Mouse (Mus musculus) retina, postnatal 1 day (tissue): Measurements from ENCODE around the gene Mettl24.

Experiments used
- DNase-seq: peaks from one replicate; pipeline ENCODE4 v3.0.0-alpha.2; 2012

The Mettl24 gene

DNA sequence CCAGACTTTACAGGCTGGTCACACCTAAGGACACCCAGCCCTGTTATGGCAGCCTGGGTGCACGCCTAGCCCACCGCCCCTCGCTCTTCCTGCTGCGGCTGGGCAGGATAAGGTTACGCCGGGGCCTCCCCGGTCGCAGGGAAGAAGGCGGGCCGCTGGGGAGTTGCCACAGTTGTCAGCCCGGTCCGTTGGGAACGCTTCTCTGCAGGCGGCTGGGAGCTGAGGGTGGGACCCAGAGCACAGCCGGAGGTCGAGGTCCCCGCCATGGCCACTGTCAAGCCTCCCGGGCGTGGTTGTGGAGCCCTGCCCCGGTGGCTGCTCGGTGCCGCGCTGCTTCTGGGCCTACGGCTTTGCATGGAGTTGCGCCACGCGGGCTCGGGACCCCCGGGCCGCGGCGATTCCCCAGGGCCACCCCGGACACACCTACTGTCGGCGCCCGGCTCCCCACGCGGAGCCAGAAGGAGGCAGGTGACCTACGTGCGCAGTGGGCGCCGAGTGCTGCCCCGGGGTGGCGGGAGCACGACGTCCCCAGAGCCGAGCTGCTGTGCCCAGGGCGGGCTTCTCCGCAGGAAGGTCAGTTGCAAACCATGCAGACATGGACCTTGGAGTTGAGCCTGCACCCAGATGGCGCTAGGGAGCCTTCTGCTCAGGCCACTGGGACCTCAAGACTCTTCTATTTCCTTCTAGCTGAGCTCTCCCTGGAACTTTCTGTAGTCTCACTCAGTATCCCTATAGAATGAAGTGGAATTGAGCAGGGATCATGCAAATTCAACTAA is at the start of gene Mettl24:
TSS of gene Mettl24 (plus strand) at position 191 of the 776 bp plus-strand sequence.
- DNase-seq, result peak; percentile 83

DNA sequence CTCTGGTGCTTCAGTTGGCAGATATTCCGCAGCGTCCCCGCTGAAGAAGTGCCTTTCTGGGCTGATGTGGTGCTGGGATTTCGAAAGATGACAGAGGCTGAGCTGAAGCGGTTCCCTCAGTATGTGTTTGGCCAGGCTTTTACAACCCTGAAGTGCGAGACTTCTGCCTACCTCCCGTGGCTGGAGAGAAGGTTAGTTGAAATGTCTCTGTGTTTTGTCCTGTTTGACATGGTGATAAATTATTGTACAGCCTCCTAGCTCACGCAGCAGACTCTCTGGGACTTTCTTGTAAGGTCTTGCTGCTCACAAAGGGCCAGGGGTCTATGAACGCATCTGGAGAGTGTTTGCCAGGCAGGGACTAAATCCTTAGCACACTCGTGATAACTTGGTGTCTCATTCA is 45.8 kb upstream of the Mettl24 start:
- no peak for DNase-seq

DNA sequence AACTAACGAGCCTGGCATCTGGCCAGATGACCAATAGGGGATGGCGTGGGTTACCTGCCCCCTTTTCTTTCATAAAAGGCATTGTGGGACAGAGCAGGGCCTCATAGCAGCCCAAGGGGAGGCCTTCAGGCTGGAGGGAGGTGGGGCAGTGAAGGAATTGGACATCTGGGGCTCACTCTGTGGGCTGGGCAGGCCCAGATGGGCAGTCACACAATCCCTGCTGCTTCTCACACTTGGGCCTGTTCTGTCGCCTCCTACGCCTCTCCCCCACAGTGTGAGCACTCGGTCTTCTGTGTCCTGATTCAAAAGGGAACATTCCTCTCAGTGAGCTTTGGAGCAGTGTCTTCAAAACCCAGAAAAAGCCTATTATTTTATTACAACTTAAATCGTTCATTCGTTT is 44.8 kb upstream of the Mettl24 start:
- peak; percentile 32 for DNase-seq

DNA sequence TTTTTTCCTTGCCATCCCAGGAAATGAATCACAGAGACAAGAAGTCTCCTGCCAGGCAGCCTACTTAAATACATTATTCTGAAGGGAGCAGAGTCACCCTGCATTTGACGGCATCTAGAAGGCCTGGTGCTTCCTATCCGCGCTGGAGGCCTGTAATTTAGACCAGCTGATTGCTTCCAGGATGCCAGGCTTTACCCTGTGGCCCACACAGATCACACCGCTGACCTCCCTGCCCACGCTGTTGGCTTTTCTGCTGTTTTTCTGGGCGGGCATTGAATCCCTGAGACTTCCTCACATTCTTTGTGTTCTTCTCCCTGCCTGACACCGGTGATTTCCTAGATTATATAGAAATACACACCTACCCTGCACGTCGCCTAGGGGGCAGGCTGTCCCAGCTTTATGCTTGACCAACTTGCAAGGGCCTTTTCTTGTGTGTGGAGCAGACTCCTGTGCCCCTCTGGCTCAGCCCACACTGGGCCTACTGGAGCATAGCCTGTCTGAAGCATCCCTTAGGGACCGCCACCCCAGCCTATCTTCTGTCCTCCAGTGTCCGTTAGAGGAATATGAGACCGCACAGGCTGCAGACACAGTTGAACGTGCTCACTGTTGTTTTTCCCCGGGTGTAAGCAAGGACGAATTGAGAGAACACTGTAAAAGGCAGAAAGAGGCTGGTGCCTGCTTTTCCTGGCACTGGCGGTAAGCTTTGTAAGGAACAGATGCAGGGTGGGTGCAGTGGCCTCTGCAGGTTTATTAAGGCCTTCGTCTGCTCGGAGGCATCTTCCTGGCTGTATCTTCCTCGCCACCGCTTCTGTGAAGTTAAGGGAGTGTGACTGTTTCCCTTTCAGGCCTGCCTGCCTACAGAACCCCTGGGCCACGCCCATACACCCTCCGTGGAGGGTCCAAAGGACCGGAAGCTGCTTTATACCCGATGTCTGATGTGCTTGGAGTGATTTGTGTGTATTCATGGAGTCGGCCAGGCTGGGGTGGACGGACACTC is 44.0 kb upstream of the Mettl24 start:
- peak; percentile 71 for DNase-seq

DNA sequence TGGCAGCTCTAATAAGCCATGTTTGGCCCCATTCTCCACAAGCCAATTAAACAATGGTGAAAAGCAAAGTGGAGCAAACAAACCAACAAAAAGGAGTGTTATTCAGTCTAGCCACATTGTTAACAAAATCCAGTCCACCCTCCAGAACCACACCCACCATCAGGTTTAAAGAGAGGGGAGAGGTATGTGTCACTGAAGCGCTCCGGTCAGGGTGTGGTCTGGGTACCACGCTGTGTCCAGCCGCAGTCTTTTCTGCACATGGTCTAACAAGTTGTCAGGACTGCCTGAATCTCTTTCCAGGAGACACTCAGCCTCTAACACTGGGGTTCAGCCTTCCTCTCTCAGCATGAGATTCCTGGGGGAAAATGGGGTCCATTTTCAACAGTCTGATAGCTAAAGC is 42.7 kb upstream of the Mettl24 start:
- DNase-seq, result no peak

DNA sequence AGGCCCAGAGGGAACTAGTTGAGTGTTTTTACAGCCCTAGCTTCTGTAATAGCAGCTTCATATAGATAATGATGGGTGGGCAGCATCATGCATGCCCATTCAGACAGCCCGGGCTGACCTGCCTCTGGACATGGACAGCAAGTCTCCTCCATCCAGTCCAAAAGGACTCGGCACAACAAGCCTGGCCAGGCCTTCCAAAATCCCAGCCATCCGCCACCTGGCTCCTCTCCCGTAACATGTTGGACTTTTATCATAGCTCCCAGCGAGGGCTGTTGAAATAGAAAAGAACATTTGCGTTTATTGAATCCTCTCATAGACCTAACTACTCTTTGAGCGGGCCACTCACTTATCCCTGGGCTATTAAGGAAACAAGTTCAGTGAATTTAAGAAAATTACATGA is 41.2 kb upstream of the Mettl24 start:
- DNase-seq, result no peak

DNA sequence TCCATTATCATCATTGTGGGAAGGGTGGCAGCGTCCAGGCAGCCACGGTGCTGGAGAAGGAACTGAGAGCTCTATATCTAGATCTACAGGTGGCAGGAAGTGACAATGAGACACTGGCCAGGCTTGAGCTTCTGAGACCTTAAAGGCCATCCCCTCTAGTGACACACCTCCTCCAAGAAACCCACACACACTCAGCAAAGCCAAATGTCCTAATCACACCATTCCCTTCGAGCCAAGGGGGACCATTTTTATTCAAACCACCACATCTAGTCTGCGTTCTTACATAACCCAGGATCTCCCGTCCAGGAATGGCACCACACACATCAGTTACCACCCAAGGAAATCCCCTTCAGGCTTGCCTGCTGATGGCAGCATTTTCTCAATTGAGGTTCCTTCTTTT is 40.0 kb upstream of the Mettl24 start:
- DNase-seq, result no peak

DNA sequence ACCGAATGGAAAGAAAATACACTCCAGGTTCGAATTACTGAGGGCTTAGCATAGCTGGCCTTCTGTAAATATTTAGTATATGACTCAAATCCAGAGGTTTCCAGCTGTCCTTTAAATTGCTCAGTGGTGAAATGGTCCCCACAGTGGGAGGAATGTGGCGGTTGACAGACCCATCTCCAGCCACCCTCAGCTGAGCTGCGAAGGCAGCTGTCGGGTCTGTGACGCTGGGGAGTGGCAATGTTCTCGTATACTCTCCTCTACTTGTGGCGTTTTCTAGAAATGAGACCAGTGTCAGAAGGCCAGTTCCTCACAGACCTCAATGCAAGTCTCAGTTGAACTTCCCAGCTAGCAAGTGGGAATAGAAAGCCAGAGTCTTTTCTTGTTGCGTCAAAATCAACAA is 38.6 kb upstream of the Mettl24 start:
- no peak for DNase-seq

DNA sequence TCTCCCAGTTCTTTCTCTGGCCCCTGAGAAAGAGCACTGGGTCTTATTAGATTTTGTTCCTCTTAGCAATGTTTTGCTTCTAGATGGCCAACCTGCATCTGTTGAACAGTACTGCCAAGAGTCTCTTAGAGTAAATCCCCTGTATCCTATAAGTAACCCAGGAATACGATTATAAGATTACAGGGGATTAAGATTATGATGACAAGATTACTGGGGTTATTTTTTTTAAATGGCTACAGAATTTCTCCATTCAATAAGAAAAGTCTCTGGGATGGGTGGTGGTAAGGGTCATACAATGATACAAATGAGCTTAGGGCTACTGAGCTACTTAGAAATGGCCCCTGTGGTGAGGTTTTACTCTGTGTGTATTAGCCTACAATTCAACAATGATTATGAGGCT is 37.7 kb upstream of the Mettl24 start:
- DNase-seq, result peak; percentile 85

DNA sequence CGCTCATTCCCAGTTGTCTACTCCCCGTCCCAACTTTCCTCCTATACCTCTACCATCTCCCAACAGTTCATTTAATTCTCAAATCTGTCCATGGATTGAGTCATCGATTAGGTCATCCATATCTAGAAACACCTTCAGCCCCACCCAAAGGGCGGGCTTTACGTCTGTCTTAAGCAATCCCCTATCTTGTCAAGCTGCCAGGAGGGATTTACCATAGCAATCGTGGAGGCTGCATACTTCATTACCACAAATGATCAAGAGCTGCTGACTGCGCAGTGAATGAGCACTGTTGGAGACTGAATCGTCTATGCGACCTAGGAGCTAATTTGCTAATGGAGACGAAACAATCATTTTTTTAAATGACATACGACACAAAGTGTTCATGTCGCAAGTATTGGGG is 34.3 kb upstream of the Mettl24 start:
- peak; percentile 29 for DNase-seq

DNA sequence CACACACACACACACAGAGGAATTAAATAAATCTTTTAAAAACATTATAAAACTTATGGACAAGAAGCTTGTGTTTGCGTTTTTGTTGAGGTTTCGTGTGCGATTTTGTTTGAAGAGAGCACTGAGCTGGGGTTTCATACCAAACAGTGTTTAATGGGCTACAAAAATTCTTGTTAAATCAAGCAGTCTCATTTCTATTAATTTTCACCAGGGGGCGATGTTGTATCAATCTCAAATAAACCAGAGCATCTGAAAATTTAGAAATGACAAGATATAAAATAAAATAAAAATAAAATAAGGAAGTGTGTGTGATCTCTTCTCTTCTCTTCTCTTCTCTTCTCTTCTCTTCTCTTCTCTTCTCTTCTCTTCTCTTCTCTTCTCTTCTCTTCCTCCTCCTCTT is 33.4 kb upstream of the Mettl24 start:
- peak; percentile 54 for DNase-seq

DNA sequence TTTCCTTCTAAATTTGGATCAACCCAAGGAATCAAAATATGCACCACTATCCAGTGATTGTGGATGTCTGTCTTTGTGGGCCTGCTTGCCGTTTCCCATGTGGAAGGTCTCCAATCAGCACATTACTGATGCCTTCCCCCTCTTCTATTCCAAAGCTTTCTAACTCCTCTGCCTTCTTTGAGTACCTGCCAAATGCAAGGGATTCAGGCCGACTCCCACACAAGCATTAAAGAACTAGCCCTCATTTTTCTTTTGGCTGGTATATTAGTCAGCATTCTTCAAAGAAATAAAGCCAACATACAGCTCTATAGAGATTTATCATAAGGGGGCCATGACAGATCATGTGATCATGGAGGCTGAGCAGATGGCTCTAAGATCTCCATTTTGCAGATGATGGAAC is 31.4 kb upstream of the Mettl24 start:
- DNase-seq, result no peak

DNA sequence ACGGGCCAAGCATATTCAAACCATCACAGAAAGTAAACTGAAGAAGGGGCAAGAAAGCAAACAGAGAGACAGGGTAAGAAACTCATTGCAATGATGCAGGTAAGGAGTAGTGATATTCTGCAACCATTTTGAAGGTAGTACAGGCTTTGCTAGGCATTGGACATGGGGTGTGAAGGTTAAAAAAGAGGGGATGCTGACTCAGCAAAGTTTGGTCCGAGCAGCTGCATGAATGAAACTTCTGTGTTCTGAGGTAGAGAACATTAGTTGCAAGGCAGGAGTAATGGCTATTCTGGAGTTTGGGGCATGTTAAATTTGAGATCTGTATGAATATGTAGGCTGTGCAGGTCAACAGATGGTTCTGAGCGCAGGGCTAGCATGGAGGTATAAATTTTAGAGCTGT is 17.8 kb upstream of the Mettl24 start:
- no peak for DNase-seq

DNA sequence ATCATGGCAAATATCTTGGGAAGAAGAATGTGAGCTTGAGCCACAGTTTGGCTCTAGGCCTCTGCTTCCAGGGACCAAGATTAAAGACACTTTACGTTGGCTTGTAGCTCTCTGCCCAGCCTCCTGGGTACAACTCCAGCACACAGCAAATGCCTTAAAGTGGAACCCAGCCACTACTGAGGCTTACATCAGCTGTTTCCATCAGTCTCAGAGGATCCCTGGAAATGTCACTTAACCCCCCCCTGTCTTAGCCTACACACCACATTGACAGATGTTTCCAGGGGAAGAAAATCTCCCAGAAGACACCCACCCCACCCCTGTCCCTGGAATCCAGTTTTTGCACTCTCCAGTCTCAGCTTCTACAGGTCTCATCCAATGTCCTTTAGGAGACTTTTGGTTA is 16.1 kb upstream of the Mettl24 start:
- no peak for DNase-seq

DNA sequence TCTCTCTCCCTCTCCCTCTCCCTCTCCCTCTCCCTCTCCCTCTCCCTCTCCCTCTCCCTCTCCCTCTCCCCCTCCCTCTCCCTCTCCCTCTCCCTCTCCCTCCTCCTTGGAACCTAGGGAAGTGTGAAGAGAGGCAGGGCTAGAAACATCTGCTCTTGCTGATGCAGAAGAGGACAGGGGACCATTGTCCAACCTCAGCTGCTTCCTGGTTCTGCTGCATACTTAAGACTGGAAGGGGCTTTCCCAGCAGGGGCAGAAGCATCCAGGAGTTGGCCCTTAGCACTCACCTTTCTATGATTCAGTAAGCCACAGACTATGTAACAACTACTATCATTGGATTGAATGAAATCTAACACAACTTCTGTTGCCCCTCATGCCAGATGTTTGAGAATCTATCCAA is 14.4 kb upstream of the Mettl24 start:
- DNase-seq, result no peak

DNA sequence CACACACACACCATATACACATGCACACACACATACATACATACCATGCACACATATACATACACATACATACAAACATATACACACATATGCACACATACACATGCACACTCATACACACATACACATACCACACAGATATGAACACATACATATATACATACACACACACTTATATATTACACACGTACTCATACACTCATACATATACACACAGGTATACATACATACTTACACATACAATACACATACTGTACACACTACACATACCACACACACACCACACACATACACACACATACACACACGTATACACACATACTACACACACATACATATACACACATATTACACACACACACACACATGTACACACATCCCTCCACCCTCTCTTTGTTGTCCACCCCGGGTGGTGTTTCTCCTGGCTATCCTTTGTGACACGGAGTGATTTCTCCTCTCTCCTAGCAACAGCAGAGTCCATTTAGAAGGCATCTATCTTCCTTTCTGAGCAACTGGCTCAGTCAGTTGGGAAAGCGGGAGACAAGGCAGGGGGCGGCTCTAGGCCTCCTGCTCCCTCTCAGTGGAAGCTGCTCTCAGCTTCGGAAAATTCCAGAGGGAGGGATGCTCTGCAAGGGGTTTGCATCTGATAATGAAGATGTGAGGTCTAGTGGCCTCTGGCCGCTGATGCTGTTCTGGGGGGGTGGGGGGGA is 10.3 kb upstream of the Mettl24 start:
- DNase-seq, result no peak

DNA sequence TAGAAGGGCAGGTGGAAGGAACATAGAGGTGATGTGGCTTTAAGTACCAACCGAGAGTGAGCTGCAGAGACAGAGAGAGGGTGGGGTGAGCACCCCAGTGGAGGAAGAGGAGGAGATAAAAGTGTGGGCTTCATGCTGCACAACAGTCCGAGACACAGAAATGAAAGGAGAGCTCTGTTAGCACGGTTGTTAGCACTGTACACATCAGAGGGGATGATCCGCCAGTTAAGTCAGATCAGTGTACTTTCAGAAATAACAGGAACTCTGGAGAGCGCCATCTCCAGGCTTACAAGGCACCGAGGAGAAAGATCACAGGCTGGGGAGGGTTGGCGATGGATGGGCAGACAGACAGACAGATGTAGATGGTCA is 9.8 kb upstream of the Mettl24 start:
- DNase-seq, result no peak

DNA sequence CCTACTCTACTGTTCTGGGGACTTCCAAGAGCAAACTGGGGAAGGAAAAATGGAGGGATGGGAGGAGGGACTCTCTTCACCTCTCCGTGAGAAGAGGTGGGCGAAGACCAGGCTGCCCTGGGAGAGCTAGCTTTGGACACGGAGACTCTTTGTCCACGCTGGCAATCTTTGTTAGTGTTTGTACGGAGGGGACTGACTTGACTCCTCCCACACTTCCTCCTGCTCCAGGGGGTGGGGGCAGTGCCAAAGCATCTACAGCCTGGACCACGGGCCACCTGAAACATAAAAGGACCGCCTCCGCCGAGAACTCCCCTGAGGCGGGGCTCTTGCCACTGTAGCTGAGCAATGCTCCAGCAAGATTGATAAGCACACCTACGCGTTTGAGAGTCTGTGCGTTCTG is 8.9 kb upstream of the Mettl24 start:
- peak; percentile 41 for DNase-seq

DNA sequence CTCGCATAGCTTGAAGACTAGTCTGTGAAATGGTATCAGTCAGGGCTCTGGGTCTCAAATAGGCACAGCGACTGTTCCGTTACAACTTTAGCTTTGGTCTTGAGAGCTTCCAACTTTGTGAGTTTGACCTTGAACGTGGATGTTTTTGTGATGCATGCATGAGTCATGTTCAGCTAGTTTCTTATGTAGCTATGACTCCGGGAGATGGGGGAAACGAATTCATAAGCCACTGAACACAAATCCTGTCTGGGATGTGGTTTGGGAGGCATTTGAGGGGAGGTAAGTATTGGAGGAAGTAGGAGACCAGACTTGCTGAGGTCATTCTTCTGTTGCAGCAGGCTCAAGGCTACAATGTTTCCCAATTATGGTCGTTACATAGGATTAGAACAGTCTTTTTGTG is 7.2 kb upstream of the Mettl24 start:
- DNase-seq, result no peak

DNA sequence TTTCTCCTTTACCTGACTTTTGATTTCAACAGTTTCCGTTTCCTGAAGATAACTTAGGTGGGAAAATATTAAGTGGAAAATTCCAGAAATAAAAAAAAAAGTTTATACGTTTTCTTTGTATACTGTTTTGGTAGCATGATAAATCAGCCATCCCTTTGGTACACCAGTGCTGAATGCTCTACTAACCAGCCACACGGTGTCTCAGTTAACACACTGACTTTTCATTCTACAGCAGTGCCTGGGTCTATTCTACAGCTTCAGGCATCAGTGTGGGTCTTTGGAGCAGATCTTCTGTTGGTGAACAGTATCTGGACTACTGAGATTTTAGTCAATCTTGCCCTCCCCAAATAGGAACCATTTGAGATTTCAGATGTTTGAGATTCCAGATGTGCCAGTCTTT is 4.6 kb upstream of the Mettl24 start:
- no peak for DNase-seq

DNA sequence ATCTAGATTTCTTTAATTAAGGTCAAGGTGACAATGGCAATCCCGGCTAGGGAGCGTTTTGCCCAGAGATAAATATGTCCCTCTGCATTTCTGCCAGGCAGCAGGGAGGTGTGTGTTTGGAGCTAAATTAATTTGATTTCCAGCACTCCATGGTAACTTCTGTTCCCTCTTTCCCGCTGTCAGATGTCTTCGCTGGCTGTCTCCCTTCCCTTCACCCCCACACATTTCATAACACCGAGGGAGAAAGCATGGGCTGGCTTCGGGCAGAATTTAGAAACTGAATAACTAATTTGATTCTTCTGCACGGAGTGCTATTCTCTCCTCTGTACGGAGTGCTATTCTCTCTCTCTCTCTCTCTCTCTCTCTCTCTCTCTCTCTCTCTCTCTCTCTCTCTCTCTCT is 612 bp upstream of the Mettl24 start:
- peak; percentile 8 for DNase-seq

DNA sequence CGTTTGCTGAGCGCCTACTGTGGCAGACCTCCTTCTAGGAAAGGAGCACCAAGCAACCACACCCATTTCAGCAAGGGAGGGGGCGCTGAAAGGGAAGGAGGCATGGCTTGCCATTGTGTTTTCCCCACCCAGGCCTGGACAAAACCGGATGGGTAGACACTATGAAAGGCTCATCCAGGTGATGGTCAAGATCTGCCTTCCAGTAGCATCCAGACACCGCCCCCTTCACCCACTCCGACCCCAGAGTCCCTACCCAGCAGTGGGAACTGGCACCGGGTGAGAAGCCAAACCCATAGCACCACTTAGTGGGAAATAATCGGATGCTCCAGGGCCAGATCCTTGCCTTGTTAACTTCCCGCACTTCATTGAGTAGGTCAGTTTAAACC is 779 bp downstream of the Mettl24 start:
- DNase-seq, result no peak

DNA sequence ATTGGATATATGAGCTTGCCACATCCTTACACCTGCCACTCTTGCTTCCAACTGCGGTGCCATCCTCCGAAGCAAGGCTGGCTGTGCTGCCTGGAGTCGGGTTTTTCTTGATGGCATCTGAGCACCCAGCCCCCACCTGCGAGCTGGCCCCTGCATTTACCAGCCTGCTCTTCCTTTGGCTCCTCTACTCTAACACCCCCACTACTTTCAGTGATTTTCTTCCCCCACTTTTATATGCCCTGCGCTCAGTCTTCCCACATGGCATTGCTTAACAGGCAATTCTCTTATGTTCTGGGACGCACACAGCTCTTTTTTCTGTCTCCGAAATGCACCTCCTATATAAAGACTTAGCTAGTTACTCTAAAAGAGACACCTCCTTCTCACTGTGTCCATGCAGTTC is 1.2 kb downstream of the Mettl24 start:
- no peak for DNase-seq

DNA sequence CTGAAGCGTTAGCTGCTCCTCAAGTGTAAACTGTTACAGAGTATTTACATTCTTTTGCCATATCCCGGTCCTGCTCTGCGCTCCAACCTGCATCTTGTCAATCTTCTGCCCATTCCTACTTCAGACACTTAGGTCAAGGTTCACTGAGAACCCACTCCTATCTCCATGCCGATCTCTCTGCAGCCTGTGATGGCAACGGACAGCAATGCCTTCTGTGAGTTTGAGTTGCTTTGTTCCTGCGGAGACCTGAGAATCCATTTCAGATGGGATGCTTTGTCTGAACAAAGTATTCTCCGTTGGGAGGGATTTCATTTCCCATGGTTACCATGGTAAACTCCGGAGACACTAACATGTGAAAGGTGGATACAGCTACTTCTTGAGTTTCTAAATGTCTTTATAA is 2.6 kb downstream of the Mettl24 start:
- DNase-seq, result no peak
